Mouse (Mus musculus): ENCODE measurements around the gene Hsd11b1. TPM values are rescaled to one million over a fixed set of nuclear protein-coding genes. Genes with fewer than 3 reads are reported as not detected.
A peak's percentile ranks its signal among the peaks of the same experiment; 100 is the strongest.

The Hsd11b1 gene
- polyA plus RNA-seq, 1 experiment from 2014 or later: 0.28 TPM

DNA sequence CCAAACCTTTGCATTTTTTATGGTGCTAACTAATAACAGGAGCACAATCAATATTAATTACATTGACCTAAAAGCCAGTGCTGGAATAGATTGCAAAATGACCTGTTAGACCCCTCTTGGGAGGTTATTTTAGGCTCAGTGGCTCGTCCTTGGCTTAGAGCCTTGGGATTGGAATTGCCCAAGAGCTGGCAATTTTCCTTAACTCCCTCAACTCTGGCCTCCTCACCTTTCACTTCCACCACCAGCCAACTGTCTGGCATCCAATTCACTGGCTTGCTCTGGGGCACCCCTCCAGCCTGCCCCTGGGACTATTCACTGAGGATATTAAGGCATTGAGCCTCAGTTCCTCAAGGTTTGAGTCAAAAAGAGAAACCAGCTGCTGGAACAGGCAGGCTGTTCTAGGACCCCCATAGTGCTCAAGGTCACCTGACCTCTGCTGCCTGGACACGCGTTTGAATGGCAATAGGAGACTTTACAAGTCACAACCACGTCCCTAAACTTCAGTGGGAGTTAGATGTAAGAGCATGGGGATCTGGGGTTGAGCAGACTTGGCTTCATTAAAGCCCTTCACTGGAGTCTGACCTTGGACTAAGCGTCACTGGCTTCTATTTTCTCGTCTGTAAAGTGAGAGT lies 14.7 kb upstream of the Hsd11b1 start:
- no peak for ATAC-seq (ENCODE audit: insufficient number of reproducible peaks, insufficient read depth, low FRiP score, low TSS enrichment, low read depth)

DNA sequence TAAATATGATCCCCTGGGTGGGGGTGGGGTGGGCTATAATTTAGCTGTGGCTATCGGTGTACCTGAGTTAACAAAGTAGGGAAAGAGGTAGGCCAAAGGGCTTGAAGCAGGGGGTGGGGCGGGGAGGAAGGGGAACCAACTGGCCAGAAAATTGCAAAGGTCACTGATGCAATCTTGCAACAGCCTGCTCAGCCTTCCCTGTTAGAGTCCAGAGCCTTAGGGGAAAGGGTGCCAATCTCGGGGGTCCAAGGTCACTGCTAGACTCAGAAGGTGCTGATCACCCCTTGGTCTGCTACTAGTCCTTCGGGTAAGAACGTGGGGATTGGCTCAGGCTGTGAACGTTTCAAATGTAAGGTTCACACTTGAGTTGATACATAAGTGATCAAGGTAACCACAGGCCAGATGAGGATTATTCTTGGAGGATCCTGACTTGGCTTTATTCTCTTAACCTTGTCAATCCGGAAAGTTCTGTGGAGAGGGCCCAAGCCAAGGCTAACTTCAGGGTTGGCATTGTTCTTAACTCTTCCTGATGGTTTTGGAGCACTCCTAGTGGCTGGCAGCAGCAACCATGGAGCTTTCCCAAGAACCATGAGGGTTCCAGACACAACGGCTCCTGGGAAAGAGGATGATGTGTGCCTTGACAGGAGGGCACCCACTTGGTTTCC lies 10.7 kb upstream of the Hsd11b1 start:
- Histone ChIP-seq H3K9ac (replicated peaks) (no peak overlapping the region), H3K27ac (no peak overlapping the region), H3K4me2 (no peak overlapping the region), H3K27me3 (no peaks in the 10 kb centered on the region), H3K4me3 (replicated peaks) (no peak overlapping the region), H3K9me3 (no peaks in the 10 kb centered on the region), H3K4me1 (replicated peaks) (peaks cover 19% of the 10 kb centered on the region), H3K36me3 (no peaks in the 10 kb centered on the region)
- 81% methylated on average over 8 of the region's 8 CpGs for WGBS
- ATAC-seq (ENCODE audit: insufficient number of reproducible peaks, insufficient read depth, low FRiP score, low TSS enrichment, low read depth): no peak

More for the DNA sequence above, 14.7 kb upstream of the Hsd11b1 start:
- H3K9me3 ChIP-seq: no peaks in the 10 kb centered on the region
- no peak overlapping the region for H3K9ac ChIP-seq (replicated peaks)
- H3K4me1 ChIP-seq (replicated peaks): peaks cover 7% of the 10 kb centered on the region
- WGBS: 33% methylated on average over 6 of the region's 6 CpGs
- no peak overlapping the region for H3K4me3 ChIP-seq (replicated peaks)
- H3K27ac ChIP-seq: peak overlapping the region; percentile 35; the same call in 1 of the 2 replicates
- H3K4me2 ChIP-seq: no peak overlapping the region
- no peaks in the 10 kb centered on the region for H3K27me3 ChIP-seq
- H3K36me3 ChIP-seq: no peaks in the 10 kb centered on the region

DNA sequence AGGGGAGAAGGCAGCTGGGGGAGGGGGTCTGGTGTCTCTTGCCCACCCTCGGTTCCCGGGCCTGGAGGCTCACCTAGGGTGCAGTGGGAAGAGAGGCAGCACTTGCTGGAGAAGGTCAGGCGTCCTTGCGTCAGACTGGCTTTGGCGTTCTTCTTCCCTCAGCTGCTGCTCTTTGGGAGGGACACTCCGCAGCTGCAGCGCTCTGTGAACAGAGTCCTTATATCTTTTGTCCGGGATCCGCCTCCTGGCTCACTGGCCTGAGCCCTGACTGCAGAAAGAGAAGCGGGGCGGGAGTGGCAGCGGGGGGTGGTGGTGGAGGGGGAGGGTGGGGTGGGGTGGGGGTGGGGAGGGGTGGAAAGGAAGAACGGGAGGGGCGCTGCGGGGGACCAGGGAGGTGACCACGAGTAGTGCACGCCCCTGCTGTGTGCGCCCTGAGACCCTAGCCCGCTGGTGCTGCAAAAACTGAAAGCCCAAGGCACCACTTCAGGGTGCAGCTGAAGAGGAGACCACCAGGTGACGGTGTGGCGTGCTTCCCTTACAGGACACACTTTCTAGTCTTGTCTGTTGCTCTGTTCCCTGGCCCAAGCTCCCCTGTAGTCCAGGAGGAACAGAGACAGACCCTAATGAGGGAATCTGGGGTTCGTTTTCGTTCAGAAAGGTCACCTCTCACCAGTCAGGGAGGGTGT lies 9.2 kb upstream of the Hsd11b1 start, which contains the start of gene G0s2:
Gene G0s2, minus strand, starts transcription at position 302 of the 686 bp plus-strand sequence.
- Histone ChIP-seq H3K27me3 (no peaks in the 10 kb centered on the region), H3K9ac (replicated peaks) (peak within 1 kb of the TSS; percentile 61), H3K4me2 (peak within 1 kb of the TSS; percentile 72), H3K27ac (peak within 1 kb of the TSS; percentile 66), H3K9me3 (no peaks in the 10 kb centered on the region), H3K36me3 (no peaks in the 10 kb centered on the region), H3K4me1 (replicated peaks) (peaks cover 14% of the 10 kb centered on the region), H3K4me3 (replicated peaks) (peak within 1 kb of the TSS; percentile 44)
- WGBS: under 1% methylated on average over 22 of the region's 23 CpGs
- ATAC-seq (ENCODE audit: insufficient number of reproducible peaks, insufficient read depth, low FRiP score, low TSS enrichment, low read depth): peak; percentile 70

DNA sequence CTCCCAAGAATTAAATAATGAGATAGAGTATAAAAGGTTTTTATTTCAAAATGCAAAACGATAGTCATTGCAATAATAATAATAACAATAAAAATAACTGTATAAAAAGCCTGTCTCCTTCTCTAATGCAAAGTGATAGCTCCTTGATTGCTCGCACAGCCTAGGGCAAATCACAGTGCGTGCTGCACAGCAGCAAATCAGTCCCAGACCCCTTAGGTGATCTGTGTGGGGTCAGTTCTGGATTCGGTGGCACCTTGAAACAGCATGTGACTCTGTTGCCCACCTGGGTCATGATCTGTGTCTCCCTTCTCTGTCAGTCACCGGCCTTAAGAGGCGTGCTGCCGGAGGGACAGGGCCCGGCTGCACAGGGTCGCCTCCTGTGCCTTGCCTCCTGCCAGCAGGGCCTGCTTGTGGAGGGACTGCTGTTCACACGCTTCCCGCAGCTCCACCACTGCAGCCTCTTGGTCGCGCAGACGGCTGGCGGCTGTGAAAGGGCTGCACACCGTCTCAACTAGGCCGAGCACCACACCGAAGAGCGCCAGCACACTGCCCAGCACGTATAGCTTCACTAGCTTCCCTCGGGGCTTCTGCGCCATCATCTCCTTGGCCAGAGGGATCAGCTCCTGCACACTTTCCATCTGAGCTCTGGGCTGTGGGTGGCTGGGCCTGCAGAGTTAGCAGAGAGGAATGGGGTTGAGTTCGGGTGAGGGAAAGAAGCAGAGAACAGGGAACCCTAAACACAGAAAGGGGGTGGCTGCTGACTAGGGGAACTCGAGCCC lies 8.5 kb upstream of the Hsd11b1 start:
- no peaks in the 10 kb centered on the region for H3K36me3 ChIP-seq
- no peaks in the 10 kb centered on the region for H3K9me3 ChIP-seq
- peak overlapping the region; percentile 44 for H3K4me3 ChIP-seq (replicated peaks)
- peak overlapping the region; percentile 72 for H3K4me2 ChIP-seq
- H3K4me1 ChIP-seq (replicated peaks): peaks cover 14% of the 10 kb centered on the region
- no peaks in the 10 kb centered on the region for H3K27me3 ChIP-seq
- peak overlapping the region; percentile 66 for H3K27ac ChIP-seq
- WGBS: 12% methylated on average over 24 of the region's 24 CpGs
- peak overlapping the region; percentile 61 for H3K9ac ChIP-seq (replicated peaks)
- peak; percentile 33; the same call in 1 of the 2 replicates for ATAC-seq (ENCODE audit: insufficient number of reproducible peaks, insufficient read depth, low FRiP score, low TSS enrichment, low read depth)

DNA sequence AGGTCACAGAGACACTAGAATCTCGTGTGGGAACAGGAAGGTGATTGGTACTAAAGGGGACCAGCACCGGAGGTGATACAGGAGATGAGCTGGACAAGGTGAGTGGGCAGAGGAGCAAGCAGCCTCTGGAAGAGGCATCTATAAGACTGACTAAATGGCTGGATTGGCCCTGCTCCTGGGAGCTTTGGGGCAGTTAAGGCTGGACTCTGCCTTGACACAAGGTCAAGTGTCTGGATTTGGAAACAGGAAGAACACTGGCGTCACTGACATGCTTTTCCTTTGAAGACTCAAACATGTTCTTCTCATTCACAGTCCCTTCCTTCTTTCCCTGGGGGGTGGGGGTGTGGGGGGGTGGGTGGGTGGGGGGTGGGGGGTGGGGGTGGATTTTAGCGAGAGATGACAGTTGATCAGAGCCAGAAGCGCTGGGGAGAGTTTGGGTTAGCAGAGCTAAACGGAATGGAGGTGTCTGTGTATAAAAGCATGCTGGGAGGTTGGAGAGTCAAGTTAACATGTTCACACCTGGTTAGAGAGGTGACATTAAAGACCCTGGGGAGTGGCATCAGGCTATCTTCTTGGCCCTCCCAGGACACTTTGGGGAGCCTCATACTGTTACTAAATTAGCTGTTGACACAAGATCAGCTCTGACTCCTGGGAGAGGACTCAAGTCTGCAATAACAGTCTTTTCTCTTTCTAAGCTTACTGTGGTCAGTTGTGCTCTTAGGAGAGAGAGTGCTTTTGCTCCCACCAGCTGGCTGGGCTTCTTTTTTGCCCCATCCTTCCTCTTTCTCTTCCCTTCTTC lies 7.3 kb upstream of the Hsd11b1 start:
- Histone ChIP-seq H3K4me1 (replicated peaks) (peaks cover 14% of the 10 kb centered on the region), H3K27me3 (no peaks in the 10 kb centered on the region), H3K4me2 (no peak overlapping the region), H3K9ac (replicated peaks) (no peak overlapping the region), H3K36me3 (no peaks in the 10 kb centered on the region), H3K27ac (no peak overlapping the region), H3K4me3 (replicated peaks) (no peak overlapping the region), H3K9me3 (no peaks in the 10 kb centered on the region)
- no peak for ATAC-seq (ENCODE audit: insufficient number of reproducible peaks, insufficient read depth, low FRiP score, low TSS enrichment, low read depth)
- WGBS: 40% methylated on average over 6 of the region's 6 CpGs

DNA sequence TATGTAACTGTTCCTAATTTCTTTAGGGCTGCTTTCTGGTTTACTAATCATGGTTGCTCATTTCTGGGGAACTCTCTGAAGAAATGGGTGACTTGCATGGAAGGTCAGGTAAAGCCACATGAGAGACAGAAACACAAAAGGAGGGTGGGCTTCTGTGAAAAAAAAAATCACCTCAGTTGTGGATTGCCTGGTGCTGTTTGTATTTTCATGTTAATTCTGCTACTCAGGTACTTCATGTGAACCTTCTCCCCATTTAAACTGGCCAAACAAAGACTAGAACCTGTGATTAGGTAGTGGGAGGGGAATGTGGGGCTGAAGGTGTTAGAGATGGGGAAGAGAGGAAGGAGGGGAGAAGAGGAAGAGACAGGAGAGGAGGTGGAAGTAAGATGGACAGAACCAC lies 1.9 kb upstream of the Hsd11b1 start:
- ATAC-seq (ENCODE audit: insufficient number of reproducible peaks, insufficient read depth, low FRiP score, low TSS enrichment, low read depth): no peak

DNA sequence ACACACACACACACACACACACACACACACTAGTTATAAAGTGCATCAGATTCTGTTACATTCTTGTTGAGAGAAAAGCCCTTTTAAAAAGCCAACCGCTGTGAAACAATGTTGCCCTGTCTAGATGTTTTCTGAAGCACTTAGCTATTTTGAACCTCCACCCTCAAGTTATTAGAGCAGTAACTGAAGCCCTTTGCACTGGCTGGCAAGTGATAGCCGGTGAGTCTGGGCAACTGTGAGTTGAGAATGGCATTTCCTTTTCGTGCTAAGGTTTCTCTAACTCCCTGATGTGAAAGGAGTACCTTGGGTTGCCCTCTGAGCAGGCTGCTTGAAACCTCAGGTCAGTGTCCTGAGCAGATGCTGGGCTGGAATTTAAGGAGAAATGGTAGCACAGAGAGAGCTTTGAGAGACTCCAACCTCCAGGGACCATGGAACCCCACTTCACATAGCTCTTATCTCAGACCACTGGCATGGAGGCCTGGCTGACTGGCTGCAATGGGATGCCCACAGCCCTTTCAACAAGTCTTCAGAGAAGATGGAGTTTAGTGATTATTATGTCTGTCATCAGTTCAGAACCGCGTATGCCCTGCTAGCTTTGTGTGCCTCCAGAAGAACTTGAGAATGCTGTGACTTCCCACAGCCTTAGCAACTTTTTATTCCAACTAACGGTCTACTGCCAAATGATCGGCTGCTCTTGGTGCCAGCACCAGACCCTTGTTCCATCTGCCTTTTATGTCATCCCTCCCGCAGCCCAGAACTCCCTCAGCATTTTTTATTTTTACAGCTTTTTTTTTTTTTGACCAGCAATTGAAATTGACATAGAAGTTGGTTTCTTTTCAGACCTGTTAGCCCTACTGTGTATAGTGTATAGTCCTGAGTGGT lies 608 bp downstream of the Hsd11b1 start:
- Histone ChIP-seq H3K27me3 (no peaks in the 10 kb centered on the region), H3K9ac (replicated peaks) (no peak overlapping the region), H3K9me3 (no peaks in the 10 kb centered on the region), H3K4me1 (replicated peaks) (0 out of 2 replicates have a peak, but pooled peaks cover 3% of the 10 kb centered on the region), H3K27ac (no peak overlapping the region), H3K4me3 (replicated peaks) (no peak overlapping the region), H3K4me2 (no peak overlapping the region), H3K36me3 (no peaks in the 10 kb centered on the region)
- ATAC-seq (ENCODE audit: insufficient number of reproducible peaks, insufficient read depth, low FRiP score, low TSS enrichment, low read depth): no peak
- 77% methylated on average over 8 of the region's 8 CpGs for WGBS

More for the DNA sequence above, 1.9 kb upstream of the Hsd11b1 start:
- Histone ChIP-seq H3K36me3 (no peaks in the 10 kb centered on the region), H3K9ac (replicated peaks) (no peak overlapping the region), H3K4me3 (replicated peaks) (no peak overlapping the region), H3K9me3 (no peaks in the 10 kb centered on the region), H3K4me2 (no peak overlapping the region), H3K27me3 (no peaks in the 10 kb centered on the region), H3K27ac (no peak overlapping the region), H3K4me1 (replicated peaks) (0 out of 2 replicates have a peak, but pooled peaks cover 3% of the 10 kb centered on the region)

DNA sequence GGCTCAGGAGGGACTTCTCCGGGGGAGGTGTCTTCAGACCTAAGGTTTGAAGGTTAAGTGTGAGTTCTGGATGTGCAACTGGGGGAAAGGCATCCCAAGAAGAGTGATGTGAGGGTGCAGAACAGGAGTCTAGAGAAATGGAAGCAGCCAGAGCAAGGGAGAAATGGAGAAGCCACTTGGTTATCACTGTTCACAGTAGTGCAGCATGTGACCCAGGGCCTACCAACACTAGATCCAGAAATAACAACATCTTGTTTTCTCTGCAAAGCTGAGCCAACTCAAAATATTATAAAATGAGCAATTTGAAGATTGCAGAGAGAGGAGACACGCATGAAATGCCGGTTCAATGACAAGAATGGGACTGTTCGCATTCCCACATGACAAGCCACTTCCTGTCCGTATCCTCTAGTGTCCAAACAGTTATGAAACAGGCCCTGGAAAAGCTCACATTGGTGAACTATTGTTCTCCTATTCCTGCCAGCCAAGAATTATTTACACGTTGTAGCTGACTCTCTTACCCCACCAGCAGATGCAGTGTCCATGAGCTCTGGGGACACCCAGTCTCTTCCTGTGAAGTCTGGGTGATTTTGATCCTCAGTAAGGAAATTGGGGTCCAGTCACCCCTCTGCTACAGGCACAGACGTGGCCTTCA lies 1.9 kb downstream of the Hsd11b1 start:
- 0 out of 2 replicates have a peak, but pooled peaks cover 3% of the 10 kb centered on the region for H3K4me1 ChIP-seq (replicated peaks)
- H3K27me3 ChIP-seq: no peaks in the 10 kb centered on the region
- ATAC-seq (ENCODE audit: insufficient number of reproducible peaks, insufficient read depth, low FRiP score, low TSS enrichment, low read depth): no peak
- no peak overlapping the region for H3K9ac ChIP-seq (replicated peaks)
- H3K9me3 ChIP-seq: no peaks in the 10 kb centered on the region
- H3K4me2 ChIP-seq: no peak overlapping the region
- H3K4me3 ChIP-seq (replicated peaks): no peak overlapping the region
- WGBS: 68% methylated on average over 7 of the region's 7 CpGs
- H3K27ac ChIP-seq: no peak overlapping the region
- H3K36me3 ChIP-seq: no peaks in the 10 kb centered on the region

DNA sequence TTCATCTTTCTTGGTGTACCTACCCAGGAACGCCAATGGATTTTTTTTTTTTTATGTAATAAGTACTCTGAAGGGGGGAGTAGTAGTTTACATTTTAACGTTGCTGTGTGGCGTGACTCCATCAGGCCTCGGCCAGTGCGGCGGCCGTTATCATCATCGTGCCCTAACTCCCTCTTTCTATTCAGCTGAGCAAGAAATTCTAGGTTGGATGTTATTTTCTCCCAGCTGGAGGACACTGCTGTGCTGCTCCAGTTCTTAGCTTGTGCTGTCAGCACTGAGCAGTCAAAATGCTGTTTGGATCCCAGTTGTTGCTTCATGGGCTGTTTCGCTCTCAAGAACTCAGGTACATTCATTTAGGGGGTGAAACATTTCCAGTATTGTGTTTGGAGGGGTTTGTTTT lies 4.3 kb downstream of the Hsd11b1 start:
- WGBS: 90% methylated on average over 9 of the region's 9 CpGs
- H3K4me2 ChIP-seq: no peak overlapping the region
- no peak overlapping the region for H3K27ac ChIP-seq
- no peaks in the 10 kb centered on the region for H3K27me3 ChIP-seq
- H3K9ac ChIP-seq (replicated peaks): no peak overlapping the region
- H3K4me1 ChIP-seq (replicated peaks): 0 out of 2 replicates have a peak, but pooled peaks cover 3% of the 10 kb centered on the region
- no peaks in the 10 kb centered on the region for H3K9me3 ChIP-seq
- no peaks in the 10 kb centered on the region for H3K36me3 ChIP-seq
- no peak overlapping the region for H3K4me3 ChIP-seq (replicated peaks)
- ATAC-seq (ENCODE audit: insufficient number of reproducible peaks, insufficient read depth, low FRiP score, low TSS enrichment, low read depth): no peak
